Mouse (Mus musculus): Measurements from ENCODE around the gene U2af2. TPM values are rescaled to one million over a fixed set of nuclear protein-coding genes. Genes with fewer than 3 reads are reported as not detected.
A peak's percentile ranks its signal among the peaks of the same experiment; 100 is the strongest.

The U2af2 gene
- polyA plus RNA-seq, 1 experiment = 437 TPM

- no peak for DNase-seq
- TF ChIP-seq POLR2A (IDR thresholded peaks at IDR 0.05; ENCODE audit: control insufficient read depth, extremely low read depth, insufficient read depth, low read length, poor library complexity) = no peak
- TF ChIP-seq CTCF (IDR thresholded peaks at IDR 0.05; ENCODE audit: borderline replicate concordance, control insufficient read depth, extremely low read depth, insufficient read depth, low read length, poor library complexity) = no peak
- H3K4me1 ChIP-seq (replicated peaks; ENCODE audit: control insufficient read depth, insufficient read depth, low read length) = peaks cover 24% of the 10 kb centered on the region
- H3K4me3 ChIP-seq (ENCODE audit: control insufficient read depth, insufficient read depth, low read length) = no peak overlapping the region
- no peaks in the 10 kb centered on the region for H3K36me3 ChIP-seq (ENCODE audit: control insufficient read depth, insufficient read depth, low read length)
- H3K27me3 ChIP-seq (ENCODE audit: control insufficient read depth, insufficient read depth, low read length) = peaks cover 43% of the 10 kb centered on the region
- 28% methylated on average over 32 of the region's 32 CpGs for WGBS
- no peak overlapping the region for H3K27ac ChIP-seq (ENCODE audit: control insufficient read depth, insufficient read depth, low read length)
Measured at GRCm38 (mm10) chr7:5053456-5054179, 8.3 kb upstream of the U2af2 start.

GRCm38 (mm10) chr7:5056651-5057263 lies 5.2 kb upstream of the U2af2 start:
- Histone ChIP-seq H3K4me1 (replicated peaks; ENCODE audit: control insufficient read depth, insufficient read depth, low read length) (peaks cover 29% of the 10 kb centered on the region), H3K27ac (ENCODE audit: control insufficient read depth, insufficient read depth, low read length) (no peak overlapping the region), H3K27me3 (ENCODE audit: control insufficient read depth, insufficient read depth, low read length) (peaks cover 37% of the 10 kb centered on the region), H3K4me3 (ENCODE audit: control insufficient read depth, insufficient read depth, low read length) (no peak overlapping the region), H3K36me3 (ENCODE audit: control insufficient read depth, insufficient read depth, low read length) (no peaks in the 10 kb centered on the region)
- DNase-seq = no peak
- TF ChIP-seq POLR2A (IDR thresholded peaks at IDR 0.05; ENCODE audit: control insufficient read depth, extremely low read depth, insufficient read depth, low read length, poor library complexity) (no peak), CTCF (IDR thresholded peaks at IDR 0.05; ENCODE audit: borderline replicate concordance, control insufficient read depth, extremely low read depth, insufficient read depth, low read length, poor library complexity) (no peak)
- 10% methylated on average over 55 of the region's 55 CpGs for WGBS

GRCm38 (mm10) chr7:5057381-5057780 lies 4.6 kb upstream of the U2af2 start:
- H3K27ac ChIP-seq (ENCODE audit: control insufficient read depth, insufficient read depth, low read length) = no peak overlapping the region
- DNase-seq = no peak
- H3K27me3 ChIP-seq (ENCODE audit: control insufficient read depth, insufficient read depth, low read length) = peaks cover 30% of the 10 kb centered on the region
- H3K36me3 ChIP-seq (ENCODE audit: control insufficient read depth, insufficient read depth, low read length) = no peaks in the 10 kb centered on the region
- H3K4me3 ChIP-seq (ENCODE audit: control insufficient read depth, insufficient read depth, low read length) = no peak overlapping the region
- TF ChIP-seq CTCF (IDR thresholded peaks at IDR 0.05; ENCODE audit: borderline replicate concordance, control insufficient read depth, extremely low read depth, insufficient read depth, low read length, poor library complexity) (no peak), POLR2A (IDR thresholded peaks at IDR 0.05; ENCODE audit: control insufficient read depth, extremely low read depth, insufficient read depth, low read length, poor library complexity) (no peak)
- peaks cover 25% of the 10 kb centered on the region for H3K4me1 ChIP-seq (replicated peaks; ENCODE audit: control insufficient read depth, insufficient read depth, low read length)
- WGBS = 58% methylated on average over 8 of the region's 8 CpGs

- DNase-seq = no peak
- H3K4me3 ChIP-seq (ENCODE audit: control insufficient read depth, insufficient read depth, low read length) = no peak overlapping the region
- WGBS = 35% methylated on average over 11 of the region's 11 CpGs
- peaks cover 23% of the 10 kb centered on the region for H3K4me1 ChIP-seq (replicated peaks; ENCODE audit: control insufficient read depth, insufficient read depth, low read length)
- no peak overlapping the region for H3K27ac ChIP-seq (ENCODE audit: control insufficient read depth, insufficient read depth, low read length)
- no peaks in the 10 kb centered on the region for H3K36me3 ChIP-seq (ENCODE audit: control insufficient read depth, insufficient read depth, low read length)
- TF ChIP-seq CTCF (IDR thresholded peaks at IDR 0.05; ENCODE audit: borderline replicate concordance, control insufficient read depth, extremely low read depth, insufficient read depth, low read length, poor library complexity) = 0 out of 2 replicates have a peak, but pooled peaks have one; percentile 45
- TF ChIP-seq POLR2A (IDR thresholded peaks at IDR 0.05; ENCODE audit: control insufficient read depth, extremely low read depth, insufficient read depth, low read length, poor library complexity) = no peak
- H3K27me3 ChIP-seq (ENCODE audit: control insufficient read depth, insufficient read depth, low read length) = peaks cover 26% of the 10 kb centered on the region
Measured at GRCm38 (mm10) chr7:5057804-5058203, 4.1 kb upstream of the U2af2 start.

- H3K36me3 ChIP-seq (ENCODE audit: control insufficient read depth, insufficient read depth, low read length) = no peaks in the 10 kb centered on the region
- peaks cover 18% of the 10 kb centered on the region; the same call in 1 of the 2 replicates for H3K27me3 ChIP-seq (ENCODE audit: control insufficient read depth, insufficient read depth, low read length)
- no peak overlapping the region for H3K4me3 ChIP-seq (ENCODE audit: control insufficient read depth, insufficient read depth, low read length)
- WGBS = 93% methylated on average over 1 of the region's 1 CpGs
- H3K4me1 ChIP-seq (replicated peaks; ENCODE audit: control insufficient read depth, insufficient read depth, low read length) = peaks cover 17% of the 10 kb centered on the region
- no peak for TF ChIP-seq CTCF (IDR thresholded peaks at IDR 0.05; ENCODE audit: borderline replicate concordance, control insufficient read depth, extremely low read depth, insufficient read depth, low read length, poor library complexity)
- no peak for TF ChIP-seq POLR2A (IDR thresholded peaks at IDR 0.05; ENCODE audit: control insufficient read depth, extremely low read depth, insufficient read depth, low read length, poor library complexity)
- DNase-seq = no peak
- no peak overlapping the region for H3K27ac ChIP-seq (ENCODE audit: control insufficient read depth, insufficient read depth, low read length)
Measured at GRCm38 (mm10) chr7:5058631-5059030, 3.3 kb upstream of the U2af2 start.

GRCm38 (mm10) chr7:5059421-5059820 lies 2.5 kb upstream of the U2af2 start:
- DNase-seq = no peak
- WGBS = 92% methylated on average over 12 of the region's 12 CpGs
- Histone ChIP-seq H3K36me3 (ENCODE audit: control insufficient read depth, insufficient read depth, low read length) (no peaks in the 10 kb centered on the region), H3K27ac (ENCODE audit: control insufficient read depth, insufficient read depth, low read length) (no peak overlapping the region), H3K4me1 (replicated peaks; ENCODE audit: control insufficient read depth, insufficient read depth, low read length) (peaks cover 18% of the 10 kb centered on the region), H3K27me3 (ENCODE audit: control insufficient read depth, insufficient read depth, low read length) (peaks cover 12% of the 10 kb centered on the region; the same call in 1 of the 2 replicates), H3K4me3 (ENCODE audit: control insufficient read depth, insufficient read depth, low read length) (no peak overlapping the region)
- TF ChIP-seq CTCF (IDR thresholded peaks at IDR 0.05; ENCODE audit: borderline replicate concordance, control insufficient read depth, extremely low read depth, insufficient read depth, low read length, poor library complexity) (no peak), POLR2A (IDR thresholded peaks at IDR 0.05; ENCODE audit: control insufficient read depth, extremely low read depth, insufficient read depth, low read length, poor library complexity) (no peak)
